Mouse (Mus musculus): ENCODE data around the gene Zfp46. TPM values are rescaled to one million over a fixed set of nuclear protein-coding genes. Genes with fewer than 3 reads are reported as not detected.

Zfp46 gene
- polyA plus RNA-seq (2012; ENCODE audit: insufficient read depth, insufficient read length, missing spikeins) = 3.9 and 6.9 TPM in 2 replicates

GRCm38 (mm10) chr4:136284455-136284854, at the start of gene Zfp46:
Zfp46 (plus strand) TSS chr4:136284683.
- Histone ChIP-seq H3K27ac (replicated peaks; ENCODE audit: low read depth, low read length) (peak within 1 kb of the TSS; percentile 99), H3K4me3 (ENCODE audit: insufficient read depth, low read depth, low read length) (peak within 1 kb of the TSS; percentile 64), H3K4me1 (ENCODE audit: control insufficient read depth, insufficient read depth, insufficient read length, low read length) (peaks cover 17% of the 10 kb centered on the region)

GRCm38 (mm10) chr4:136238669-136239068, 45.8 kb upstream of the Zfp46 start:
- no peak overlapping the region for H3K27ac ChIP-seq (replicated peaks; ENCODE audit: low read depth, low read length)
- H3K4me3 ChIP-seq (ENCODE audit: insufficient read depth, low read depth, low read length) = no peak overlapping the region
- H3K4me1 ChIP-seq (ENCODE audit: control insufficient read depth, insufficient read depth, insufficient read length, low read length) = no peaks in the 10 kb centered on the region

GRCm38 (mm10) chr4:136239111-136239510, 45.4 kb upstream of the Zfp46 start:
- no peak overlapping the region for H3K27ac ChIP-seq (replicated peaks; ENCODE audit: low read depth, low read length)
- no peaks in the 10 kb centered on the region for H3K4me1 ChIP-seq (ENCODE audit: control insufficient read depth, insufficient read depth, insufficient read length, low read length)
- no peak overlapping the region for H3K4me3 ChIP-seq (ENCODE audit: insufficient read depth, low read depth, low read length)

GRCm38 (mm10) chr4:136239622-136240021, 44.9 kb upstream of the Zfp46 start:
- H3K4me1 ChIP-seq (ENCODE audit: control insufficient read depth, insufficient read depth, insufficient read length, low read length) = no peaks in the 10 kb centered on the region
- no peak overlapping the region for H3K4me3 ChIP-seq (ENCODE audit: insufficient read depth, low read depth, low read length)
- no peak overlapping the region for H3K27ac ChIP-seq (replicated peaks; ENCODE audit: low read depth, low read length)

- Histone ChIP-seq H3K4me1 (ENCODE audit: control insufficient read depth, insufficient read depth, insufficient read length, low read length) (no peaks in the 10 kb centered on the region), H3K27ac (replicated peaks; ENCODE audit: low read depth, low read length) (no peak overlapping the region), H3K4me3 (ENCODE audit: insufficient read depth, low read depth, low read length) (no peak overlapping the region)
These were observed 44.4 kb upstream of the Zfp46 start for GRCm38 (mm10) chr4:136240123-136240522.

GRCm38 (mm10) chr4:136240955-136241354, 43.5 kb upstream of the Zfp46 start:
- H3K4me1 ChIP-seq (ENCODE audit: control insufficient read depth, insufficient read depth, insufficient read length, low read length) = no peaks in the 10 kb centered on the region
- no peak overlapping the region for H3K4me3 ChIP-seq (ENCODE audit: insufficient read depth, low read depth, low read length)
- no peak overlapping the region for H3K27ac ChIP-seq (replicated peaks; ENCODE audit: low read depth, low read length)

GRCm38 (mm10) chr4:136242065-136242703, 42.3 kb upstream of the Zfp46 start:
- Histone ChIP-seq H3K4me3 (ENCODE audit: insufficient read depth, low read depth, low read length) (no peak overlapping the region), H3K4me1 (ENCODE audit: control insufficient read depth, insufficient read depth, insufficient read length, low read length) (no peaks in the 10 kb centered on the region)

GRCm38 (mm10) chr4:136242728-136243127, 41.8 kb upstream of the Zfp46 start:
- H3K27ac ChIP-seq (replicated peaks; ENCODE audit: low read depth, low read length) = no peak overlapping the region
- H3K4me1 ChIP-seq (ENCODE audit: control insufficient read depth, insufficient read depth, insufficient read length, low read length) = no peaks in the 10 kb centered on the region
- no peak overlapping the region for H3K4me3 ChIP-seq (ENCODE audit: insufficient read depth, low read depth, low read length)

More at GRCm38 (mm10) chr4:136242065-136242703, 42.3 kb upstream of the Zfp46 start:
- no peak overlapping the region for H3K27ac ChIP-seq (replicated peaks; ENCODE audit: low read depth, low read length)

GRCm38 (mm10) chr4:136244208-136244607, 40.3 kb upstream of the Zfp46 start:
- no peak overlapping the region for H3K4me3 ChIP-seq (ENCODE audit: insufficient read depth, low read depth, low read length)
- no peak overlapping the region for H3K27ac ChIP-seq (replicated peaks; ENCODE audit: low read depth, low read length)
- H3K4me1 ChIP-seq (ENCODE audit: control insufficient read depth, insufficient read depth, insufficient read length, low read length) = peaks cover 3% of the 10 kb centered on the region; the same call in 1 of the 2 replicates

GRCm38 (mm10) chr4:136245681-136246080, 38.8 kb upstream of the Zfp46 start:
- Histone ChIP-seq H3K4me3 (ENCODE audit: insufficient read depth, low read depth, low read length) (no peak overlapping the region), H3K4me1 (ENCODE audit: control insufficient read depth, insufficient read depth, insufficient read length, low read length) (peaks cover 3% of the 10 kb centered on the region; the same call in 1 of the 2 replicates), H3K27ac (replicated peaks; ENCODE audit: low read depth, low read length) (no peak overlapping the region)

GRCm38 (mm10) chr4:136246568-136246969, 37.9 kb upstream of the Zfp46 start:
- H3K4me3 ChIP-seq (ENCODE audit: insufficient read depth, low read depth, low read length) = no peak overlapping the region

GRCm38 (mm10) chr4:136247386-136247728, 37.1 kb upstream of the Zfp46 start:
- Histone ChIP-seq H3K27ac (replicated peaks; ENCODE audit: low read depth, low read length) (no peak overlapping the region), H3K4me3 (ENCODE audit: insufficient read depth, low read depth, low read length) (peak overlapping the region; percentile 56), H3K4me1 (ENCODE audit: control insufficient read depth, insufficient read depth, insufficient read length, low read length) (peaks cover 3% of the 10 kb centered on the region; the same call in 1 of the 2 replicates)

More at GRCm38 (mm10) chr4:136246568-136246969, 37.9 kb upstream of the Zfp46 start:
- no peak overlapping the region for H3K27ac ChIP-seq (replicated peaks; ENCODE audit: low read depth, low read length)
- H3K4me1 ChIP-seq (ENCODE audit: control insufficient read depth, insufficient read depth, insufficient read length, low read length) = peaks cover 3% of the 10 kb centered on the region; the same call in 1 of the 2 replicates

- Histone ChIP-seq H3K4me1 (ENCODE audit: control insufficient read depth, insufficient read depth, insufficient read length, low read length) (peaks cover 3% of the 10 kb centered on the region; the same call in 1 of the 2 replicates), H3K27ac (replicated peaks; ENCODE audit: low read depth, low read length) (no peak within 1 kb of the TSS), H3K4me3 (ENCODE audit: insufficient read depth, low read depth, low read length) (peak within 1 kb of the TSS; percentile 56)
These were observed 36.6 kb upstream of the Zfp46 start, which contains the start of gene Tcea3 for GRCm38 (mm10) chr4:136247729-136248463. Tcea3 (plus strand) TSS chr4:136247729.

GRCm38 (mm10) chr4:136248464-136249331, 35.8 kb upstream of the Zfp46 start:
- H3K4me1 ChIP-seq (ENCODE audit: control insufficient read depth, insufficient read depth, insufficient read length, low read length) = peaks cover 3% of the 10 kb centered on the region; the same call in 1 of the 2 replicates
- peak overlapping the region; percentile 56 for H3K4me3 ChIP-seq (ENCODE audit: insufficient read depth, low read depth, low read length)
- H3K27ac ChIP-seq (replicated peaks; ENCODE audit: low read depth, low read length) = no peak overlapping the region

- Histone ChIP-seq H3K4me1 (ENCODE audit: control insufficient read depth, insufficient read depth, insufficient read length, low read length) (peaks cover 3% of the 10 kb centered on the region; the same call in 1 of the 2 replicates), H3K4me3 (ENCODE audit: insufficient read depth, low read depth, low read length) (no peak overlapping the region), H3K27ac (replicated peaks; ENCODE audit: low read depth, low read length) (no peak overlapping the region)
These were observed 35.2 kb upstream of the Zfp46 start for GRCm38 (mm10) chr4:136249332-136249647.

Measured in brown adipose tissue, adult 24 weeks (tissue).